Mouse (Mus musculus): ENCODE measurements around the gene Carmil1. TPM values are rescaled to one million over a fixed set of nuclear protein-coding genes. Genes with fewer than 3 reads are reported as not detected.

Gene Carmil1
- total and polyA plus RNA-seq, 2 experiments from 2014 or later: 39.3 to 50.9 TPM

- Histone ChIP-seq H3K9ac (replicated peaks; ENCODE audit: low read length) (no peak overlapping the region), H3K9me3 (ENCODE audit: low read length) (no peaks in the 10 kb centered on the region), H3K27me3 (ENCODE audit: insufficient read depth, low read length) (no peaks in the 10 kb centered on the region), H3K27ac (no peak overlapping the region), H3K36me3 (ENCODE audit: insufficient read depth, low read length) (no peaks in the 10 kb centered on the region), H3K4me3 (ENCODE audit: low read length) (no peak overlapping the region), H3K4me1 (ENCODE audit: insufficient read depth, low read length) (no peaks in the 10 kb centered on the region), H3K4me2 (ENCODE audit: low read depth, low read length) (no peak overlapping the region)
- ATAC-seq: no peak
- DNase-seq (ENCODE audit: low spot score): no peak
- TF ChIP-seq CTCF (IDR thresholded peaks at IDR 0.05; ENCODE audit: low read depth): no peak
- WGBS: 78% methylated on average over 10 of the region's 10 CpGs
Measured at GRCm38 (mm10) chr13:24179538-24179937, 101.1 kb downstream of the Carmil1 start.

- H3K27ac ChIP-seq: no peak overlapping the region
- H3K4me1 ChIP-seq (ENCODE audit: insufficient read depth, low read length): no peaks in the 10 kb centered on the region
- no peak overlapping the region for H3K4me3 ChIP-seq (ENCODE audit: low read length)
- H3K36me3 ChIP-seq (ENCODE audit: insufficient read depth, low read length): no peaks in the 10 kb centered on the region
- H3K4me2 ChIP-seq (ENCODE audit: low read depth, low read length): no peak overlapping the region
- no peak for TF ChIP-seq CTCF (IDR thresholded peaks at IDR 0.05; ENCODE audit: low read depth)
- H3K9ac ChIP-seq (replicated peaks; ENCODE audit: low read length): no peak overlapping the region
- DNase-seq (ENCODE audit: low spot score): no peak
- 40% methylated on average over 5 of the region's 5 CpGs for WGBS
- H3K27me3 ChIP-seq (ENCODE audit: insufficient read depth, low read length): no peaks in the 10 kb centered on the region
- no peaks in the 10 kb centered on the region for H3K9me3 ChIP-seq (ENCODE audit: low read length)
- ATAC-seq: no peak
Measured at GRCm38 (mm10) chr13:24177600-24177999, 103.0 kb downstream of the Carmil1 start.

GRCm38 (mm10) chr13:24176835-24177234 is 103.8 kb downstream of the Carmil1 start:
- Histone ChIP-seq H3K27me3 (ENCODE audit: insufficient read depth, low read length) (no peaks in the 10 kb centered on the region), H3K36me3 (ENCODE audit: insufficient read depth, low read length) (no peaks in the 10 kb centered on the region), H3K9ac (replicated peaks; ENCODE audit: low read length) (no peak overlapping the region), H3K27ac (no peak overlapping the region), H3K4me2 (ENCODE audit: low read depth, low read length) (no peak overlapping the region), H3K4me3 (ENCODE audit: low read length) (no peak overlapping the region), H3K4me1 (ENCODE audit: insufficient read depth, low read length) (no peaks in the 10 kb centered on the region), H3K9me3 (ENCODE audit: low read length) (no peaks in the 10 kb centered on the region)
- no peak for TF ChIP-seq CTCF (IDR thresholded peaks at IDR 0.05; ENCODE audit: low read depth)
- no peak for ATAC-seq
- DNase-seq (ENCODE audit: low spot score): no peak
- WGBS: 69% methylated on average over 4 of the region's 4 CpGs

GRCm38 (mm10) chr13:24169658-24170057 is 110.9 kb downstream of the Carmil1 start:
- Histone ChIP-seq H3K36me3 (ENCODE audit: insufficient read depth, low read length) (no peaks in the 10 kb centered on the region; the same call in 1 of the 2 replicates), H3K27me3 (ENCODE audit: insufficient read depth, low read length) (no peaks in the 10 kb centered on the region), H3K4me1 (ENCODE audit: insufficient read depth, low read length) (no peaks in the 10 kb centered on the region), H3K9ac (replicated peaks; ENCODE audit: low read length) (no peak overlapping the region), H3K27ac (no peak overlapping the region), H3K4me2 (ENCODE audit: low read depth, low read length) (no peak overlapping the region), H3K9me3 (ENCODE audit: low read length) (no peaks in the 10 kb centered on the region), H3K4me3 (ENCODE audit: low read length) (no peak overlapping the region)
- no peak for DNase-seq (ENCODE audit: low spot score)
- ATAC-seq: no peak
- TF ChIP-seq CTCF (IDR thresholded peaks at IDR 0.05; ENCODE audit: low read depth): no peak
- 68% methylated on average over 1 of the region's 1 CpGs for WGBS

GRCm38 (mm10) chr13:24163368-24163767 is 117.2 kb downstream of the Carmil1 start:
- ATAC-seq (no peak), DNase-seq (ENCODE audit: low spot score) (no peak)
- no peak overlapping the region for H3K4me2 ChIP-seq (ENCODE audit: low read depth, low read length)
- no peak overlapping the region for H3K9ac ChIP-seq (replicated peaks; ENCODE audit: low read length)
- WGBS: 88% methylated on average over 1 of the region's 1 CpGs
- H3K4me3 ChIP-seq (ENCODE audit: low read length): no peak overlapping the region
- no peaks in the 10 kb centered on the region; the same call in 1 of the 2 replicates for H3K36me3 ChIP-seq (ENCODE audit: insufficient read depth, low read length)
- H3K27me3 ChIP-seq (ENCODE audit: insufficient read depth, low read length): no peaks in the 10 kb centered on the region
- no peaks in the 10 kb centered on the region for H3K4me1 ChIP-seq (ENCODE audit: insufficient read depth, low read length)
- H3K27ac ChIP-seq: no peak overlapping the region
- TF ChIP-seq CTCF (IDR thresholded peaks at IDR 0.05; ENCODE audit: low read depth): no peak
- no peaks in the 10 kb centered on the region for H3K9me3 ChIP-seq (ENCODE audit: low read length)

- 88% methylated on average over 4 of the region's 4 CpGs for WGBS
- Histone ChIP-seq H3K9me3 (ENCODE audit: low read length) (no peaks in the 10 kb centered on the region), H3K27ac (no peak overlapping the region), H3K4me3 (ENCODE audit: low read length) (no peak overlapping the region), H3K36me3 (ENCODE audit: insufficient read depth, low read length) (no peaks in the 10 kb centered on the region; the same call in 1 of the 2 replicates), H3K27me3 (ENCODE audit: insufficient read depth, low read length) (no peaks in the 10 kb centered on the region), H3K4me2 (ENCODE audit: low read depth, low read length) (no peak overlapping the region), H3K9ac (replicated peaks; ENCODE audit: low read length) (no peak overlapping the region), H3K4me1 (ENCODE audit: insufficient read depth, low read length) (no peaks in the 10 kb centered on the region)
- DNase-seq (ENCODE audit: low spot score) (no peak), ATAC-seq (no peak)
- TF ChIP-seq CTCF (IDR thresholded peaks at IDR 0.05; ENCODE audit: low read depth): no peak
Measured at GRCm38 (mm10) chr13:24161105-24161504, 119.5 kb downstream of the Carmil1 start.

- no peaks in the 10 kb centered on the region for H3K9me3 ChIP-seq (ENCODE audit: low read length)
- H3K4me2 ChIP-seq (ENCODE audit: low read depth, low read length): no peak overlapping the region
- ATAC-seq: no peak
- no peaks in the 10 kb centered on the region for H3K4me1 ChIP-seq (ENCODE audit: insufficient read depth, low read length)
- no peak overlapping the region for H3K9ac ChIP-seq (replicated peaks; ENCODE audit: low read length)
- no peak for TF ChIP-seq CTCF (IDR thresholded peaks at IDR 0.05; ENCODE audit: low read depth)
- no peak for DNase-seq (ENCODE audit: low spot score)
- no peak overlapping the region for H3K27ac ChIP-seq
- H3K27me3 ChIP-seq (ENCODE audit: insufficient read depth, low read length): no peaks in the 10 kb centered on the region
- H3K36me3 ChIP-seq (ENCODE audit: insufficient read depth, low read length): no peaks in the 10 kb centered on the region; the same call in 1 of the 2 replicates
- 89% methylated on average over 4 of the region's 4 CpGs for WGBS
- no peak overlapping the region for H3K4me3 ChIP-seq (ENCODE audit: low read length)
Measured at GRCm38 (mm10) chr13:24159972-24160371, 120.6 kb downstream of the Carmil1 start.
